Mouse (Mus musculus): ENCODE data around the gene Blm.
"Not testable (repeated sequence)": the region's sequence is repeated elsewhere in the genome, so short reads cannot be mapped to it uniquely, and the experiment has no call there.

Gene Blm

GRCm38 (mm10) chr7:80531087-80531486 lies 3.8 kb downstream of the Blm start:
- DNase-seq (ENCODE audit: low spot score in 2 of 2), result no peak

- no peak for DNase-seq (ENCODE audit: low spot score in 2 of 2)
These were observed 4.3 kb downstream of the Blm start for GRCm38 (mm10) chr7:80530646-80531045.

DNA sequence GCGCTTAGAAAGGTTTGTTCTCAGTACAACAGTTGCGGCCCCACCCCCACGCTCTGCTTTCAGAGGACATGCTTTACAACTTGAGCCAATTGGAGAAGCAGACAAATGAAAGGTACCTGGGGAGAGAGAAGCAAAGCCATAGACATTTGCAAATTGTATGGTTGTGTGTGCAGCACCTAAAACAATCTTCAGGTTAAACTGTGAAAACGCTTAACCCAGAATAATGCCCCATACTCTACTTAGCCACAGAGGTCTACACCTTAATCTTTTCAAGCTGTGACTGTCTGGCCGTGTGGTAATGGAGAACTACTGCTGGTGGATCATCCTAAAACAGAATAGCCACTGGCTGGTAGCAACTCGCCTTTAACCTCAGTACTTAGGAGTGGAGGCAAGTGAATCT lies 8.2 kb downstream of the Blm start:
- DNase-seq (ENCODE audit: low spot score in 2 of 2), result no peak

DNA sequence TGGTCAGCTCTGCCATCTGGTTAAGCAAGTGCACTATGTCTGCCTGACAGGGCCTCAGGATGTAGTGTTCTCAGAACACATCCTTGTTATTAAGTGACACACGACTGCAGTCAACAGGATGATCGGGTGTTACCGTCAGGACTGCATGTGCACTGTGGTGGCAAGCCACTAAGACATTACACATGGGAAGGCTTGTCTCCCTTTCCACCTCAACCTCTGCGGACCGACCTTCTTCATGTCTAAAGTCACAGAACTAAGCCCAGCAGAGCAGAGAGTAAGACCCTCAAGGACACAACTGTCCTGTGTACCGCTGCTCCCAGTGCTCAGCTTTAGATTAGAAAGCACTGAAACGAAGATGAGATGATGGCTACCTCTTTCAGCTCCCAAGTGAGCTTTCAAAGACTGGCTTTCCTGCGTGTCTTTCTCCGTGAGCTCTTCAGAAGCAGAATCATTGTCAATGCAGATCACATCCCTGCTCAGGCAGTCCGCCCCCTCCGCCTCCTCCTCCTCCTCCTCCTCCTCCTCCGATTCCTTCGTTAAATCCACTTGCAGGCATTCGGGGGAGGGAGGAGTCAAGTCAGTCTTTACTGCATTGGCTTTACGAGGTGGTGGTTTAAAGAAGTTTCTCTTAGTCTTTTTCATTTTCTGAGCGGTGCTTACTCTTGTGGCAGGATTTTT lies 22.4 kb downstream of the Blm start:
- DNase-seq (ENCODE audit: low spot score in 2 of 2), result no peak

GRCm38 (mm10) chr7:80507697-80508096 lies 27.2 kb downstream of the Blm start:
- DNase-seq (ENCODE audit: low spot score in 2 of 2), result not testable (repeated sequence)

GRCm38 (mm10) chr7:80506007-80506406 lies 28.9 kb downstream of the Blm start:
- DNase-seq (ENCODE audit: low spot score in 2 of 2), result no peak

GRCm38 (mm10) chr7:80504920-80505319 lies 30.0 kb downstream of the Blm start:
- no peak for DNase-seq (ENCODE audit: low spot score in 2 of 2)

DNA sequence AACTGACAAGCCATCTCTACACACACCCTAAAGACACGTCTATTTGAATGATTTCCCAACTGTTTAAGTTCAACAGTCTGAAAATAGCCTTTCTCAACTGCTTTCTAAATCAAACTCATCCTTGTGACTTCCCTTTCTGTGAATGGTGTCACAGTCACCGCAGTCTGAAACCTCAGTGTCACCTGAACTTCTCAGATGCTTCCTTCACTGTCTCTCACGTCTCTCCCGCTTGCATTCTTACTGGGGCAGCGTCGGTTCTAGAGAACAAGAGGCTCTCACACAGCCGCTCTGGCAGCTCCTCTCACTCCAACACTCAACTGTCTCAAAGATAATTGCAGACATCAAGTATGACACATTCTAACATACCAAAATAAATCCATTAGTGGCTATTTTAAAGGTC lies 33.9 kb downstream of the Blm start:
- no peak for DNase-seq (ENCODE audit: low spot score in 2 of 2)

DNA sequence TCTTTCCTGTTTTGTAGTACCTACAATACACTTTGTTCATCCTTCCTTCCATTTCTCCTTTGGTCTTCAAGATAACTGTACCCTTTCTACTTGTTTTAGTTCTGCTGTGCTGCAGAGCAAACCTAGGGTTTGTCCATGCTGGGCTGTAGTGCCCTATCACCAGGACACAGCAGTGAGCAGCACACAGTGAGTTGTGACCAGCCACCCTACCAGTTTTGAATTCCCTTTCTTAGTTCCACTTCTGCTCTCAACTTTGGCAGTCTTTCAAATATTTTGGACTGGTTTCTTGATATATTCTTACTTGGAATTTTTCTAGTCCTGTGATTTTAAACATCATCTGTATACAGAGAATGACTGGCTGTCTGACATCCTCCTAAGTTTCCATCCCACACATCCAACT lies 34.8 kb downstream of the Blm start:
- no peak for DNase-seq (ENCODE audit: low spot score in 2 of 2)

DNA sequence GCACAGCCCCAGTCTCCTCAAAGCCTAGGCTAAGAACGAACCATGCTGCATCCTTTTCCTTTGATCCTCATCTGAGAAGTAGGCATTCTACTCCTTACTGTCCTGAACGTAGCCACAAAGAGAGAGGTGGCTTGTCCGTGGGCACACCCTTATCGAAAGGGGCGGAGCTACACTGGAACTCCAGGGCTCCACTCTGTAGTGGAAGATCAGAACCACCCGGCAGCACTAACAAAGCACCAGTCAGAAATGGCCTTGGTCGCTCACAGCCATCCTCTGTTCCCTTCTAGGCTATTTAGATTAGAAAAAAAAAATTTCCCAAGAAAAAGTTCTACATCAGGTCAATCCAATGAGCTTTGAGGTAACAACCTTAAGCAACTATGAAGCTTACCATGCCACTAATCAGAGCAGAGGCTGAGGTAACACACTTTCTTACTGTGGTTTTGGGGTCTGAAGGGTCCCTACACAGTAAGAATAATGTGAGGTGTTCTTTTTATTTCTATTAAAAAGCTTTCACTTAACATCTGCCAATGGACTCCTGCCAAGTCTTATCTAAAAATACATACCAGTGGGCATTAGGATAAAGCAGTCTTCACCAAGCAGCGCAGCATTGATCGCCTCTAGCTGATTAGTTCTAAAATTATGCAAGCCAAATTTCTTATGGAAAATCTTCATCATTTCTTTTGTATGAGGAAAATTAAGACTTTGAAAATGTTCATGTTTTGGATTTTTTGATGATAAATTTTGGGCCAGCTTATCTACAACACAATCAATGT lies 35.5 kb downstream of the Blm start:
- no peak for DNase-seq (ENCODE audit: low spot score in 2 of 2)

GRCm38 (mm10) chr7:80496656-80497055 lies 38.3 kb downstream of the Blm start:
- no peak for DNase-seq (ENCODE audit: low spot score in 2 of 2)

GRCm38 (mm10) chr7:80495210-80495609 lies 39.7 kb downstream of the Blm start:
- DNase-seq (ENCODE audit: low spot score in 2 of 2), result no peak

GRCm38 (mm10) chr7:80491995-80492394 lies 42.9 kb downstream of the Blm start:
- no peak for DNase-seq (ENCODE audit: low spot score in 2 of 2)

DNA sequence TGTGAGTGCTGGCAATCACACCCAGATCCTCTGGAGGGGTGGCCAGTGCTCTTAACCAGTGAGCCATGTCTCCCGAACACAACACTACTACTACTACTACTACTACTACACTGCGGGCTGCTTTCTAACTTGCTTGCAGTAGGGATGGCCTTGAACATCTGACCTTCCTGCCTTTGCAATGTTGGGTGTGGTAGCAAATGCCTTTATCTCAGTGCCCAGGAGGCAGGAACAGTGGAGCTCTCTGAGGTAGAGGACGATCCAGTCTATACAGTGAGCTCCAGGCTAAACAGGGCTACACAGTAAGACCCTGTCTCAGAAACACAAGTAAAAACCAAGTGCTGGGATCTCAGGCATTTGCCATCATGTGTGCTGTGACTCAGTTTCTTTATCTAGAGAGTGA lies 43.8 kb downstream of the Blm start:
- DNase-seq (ENCODE audit: low spot score in 2 of 2), result no peak

DNA sequence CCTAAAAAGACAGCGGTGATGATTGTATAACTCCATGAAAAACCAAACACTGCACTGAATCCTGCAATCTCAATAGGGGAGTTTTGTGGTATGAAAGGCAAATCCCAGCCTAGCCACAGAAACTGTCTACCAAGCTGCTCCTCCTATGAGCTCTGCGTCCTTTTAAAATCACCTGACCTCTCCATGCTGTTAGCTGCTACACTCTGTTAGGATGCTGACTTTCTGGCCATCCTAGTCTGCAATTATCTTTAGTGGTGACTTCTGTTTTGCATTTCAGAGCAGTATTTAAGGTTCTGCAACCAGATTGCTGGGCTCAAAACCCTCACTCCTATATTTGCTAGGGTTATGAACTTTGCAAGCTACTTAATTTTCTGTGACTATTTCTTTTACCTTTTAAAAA lies 44.6 kb downstream of the Blm start:
- DNase-seq (ENCODE audit: low spot score in 2 of 2), result no peak

DNA sequence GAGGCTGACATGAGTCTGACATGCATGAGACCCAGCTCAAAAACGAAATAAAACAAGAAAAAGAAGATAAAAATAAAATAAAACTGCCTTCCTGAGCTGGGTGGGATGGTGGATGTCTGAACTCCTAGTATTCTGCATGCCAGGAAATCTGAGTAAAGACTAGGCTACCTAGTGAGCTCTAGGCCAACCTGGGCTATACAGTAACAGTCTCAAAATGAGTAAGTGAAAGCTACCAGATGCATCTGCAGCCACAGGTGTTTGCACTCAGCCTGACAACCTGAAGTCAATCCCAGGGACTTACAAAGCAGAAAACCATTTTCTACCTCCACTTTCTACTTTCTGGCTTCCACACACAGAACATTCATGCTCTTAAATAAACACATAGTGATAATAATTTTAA lies 45.5 kb downstream of the Blm start:
- DNase-seq (ENCODE audit: low spot score in 2 of 2), result no peak

- no peak for DNase-seq (ENCODE audit: low spot score in 2 of 2)
These were observed 47.7 kb downstream of the Blm start for GRCm38 (mm10) chr7:80487239-80487638.

GRCm38 (mm10) chr7:80480097-80480496 lies 54.8 kb downstream of the Blm start:
- DNase-seq (ENCODE audit: low spot score in 2 of 2), result no peak

- DNase-seq (ENCODE audit: low spot score in 2 of 2), result no peak
These were observed 61.1 kb downstream of the Blm start for GRCm38 (mm10) chr7:80473837-80474236.

GRCm38 (mm10) chr7:80468851-80469250 lies 66.1 kb downstream of the Blm start:
- no peak for DNase-seq (ENCODE audit: low spot score in 2 of 2)

DNA sequence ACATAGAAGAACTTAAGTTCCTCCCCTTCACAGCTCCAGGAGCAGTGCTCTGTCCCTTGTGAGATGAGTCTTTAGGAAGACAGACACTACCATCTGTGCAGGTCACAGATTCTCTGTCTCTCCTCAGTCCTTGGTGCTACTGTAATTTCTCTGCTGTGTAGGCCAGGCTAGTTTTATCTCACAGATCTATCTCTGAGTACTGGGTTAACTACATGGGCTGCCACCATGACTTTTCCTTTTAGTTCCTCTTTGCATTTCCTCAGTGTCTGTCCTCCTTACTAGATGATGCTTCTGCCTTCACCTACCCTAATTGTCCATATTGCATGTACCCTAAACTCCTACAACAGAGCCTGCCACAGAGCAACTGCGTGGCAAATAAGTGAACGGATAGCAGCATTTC lies 67.6 kb downstream of the Blm start:
- no peak for DNase-seq (ENCODE audit: low spot score in 2 of 2)

- no peak for DNase-seq (ENCODE audit: low spot score in 2 of 2)
These were observed 70.1 kb downstream of the Blm start for GRCm38 (mm10) chr7:80464831-80465230.

DNA sequence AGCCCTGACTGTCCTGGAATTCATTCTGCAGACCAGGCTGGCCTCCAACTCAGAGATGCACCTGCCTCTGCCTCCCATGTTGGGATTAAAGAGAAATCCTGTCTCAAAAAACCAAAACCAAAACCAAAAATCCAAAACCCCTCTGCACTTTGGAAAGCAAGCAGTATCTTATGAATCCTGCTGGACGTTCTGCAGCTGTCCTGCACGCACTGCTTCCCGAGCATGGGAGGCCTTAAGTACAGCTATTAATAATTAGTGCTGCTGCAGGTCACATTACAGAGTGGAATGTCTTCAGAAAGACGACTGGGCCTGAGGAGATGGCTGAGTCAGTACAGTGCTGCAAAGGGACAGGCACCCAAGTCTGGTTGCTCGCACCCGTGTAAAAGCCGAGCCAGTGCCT lies 73.0 kb downstream of the Blm start:
- DNase-seq (ENCODE audit: low spot score in 2 of 2), result no peak

DNA sequence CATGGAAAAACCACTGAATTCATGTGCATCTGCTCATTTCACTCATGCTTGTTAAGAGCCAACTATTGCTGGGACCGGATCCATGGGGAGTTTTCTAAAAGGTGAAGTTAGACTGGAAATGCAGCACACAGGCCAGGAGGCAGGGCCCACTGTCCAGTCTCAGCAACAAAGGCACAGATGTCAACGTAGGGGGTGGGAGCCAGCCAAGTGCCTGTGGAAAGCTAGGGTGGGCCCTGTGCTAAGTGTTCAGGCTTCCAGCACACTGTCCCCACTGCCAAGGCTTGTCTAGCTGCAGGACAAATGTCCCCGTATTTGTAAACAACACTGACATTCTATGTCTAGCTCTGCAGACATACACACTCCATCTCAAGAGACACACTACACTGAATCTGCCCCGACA lies 74.0 kb downstream of the Blm start:
- no peak for DNase-seq (ENCODE audit: low spot score in 2 of 2)
